Mouse (Mus musculus) right cerebral cortex, postnatal 4 days (tissue): ENCODE results near the gene Itpr2.
"Not testable (repeated sequence)": the region's sequence is repeated elsewhere in the genome, so short reads cannot be mapped to it uniquely, and the experiment has no call there.

ENCODE experiments used
- DNase-seq: peaks from one replicate; pipeline ENCODE4 v3.0.0-alpha.2; 2022

The Itpr2 gene

GRCm38 (mm10) chr6:146502856-146503255, 833 bp upstream of the Itpr2 start:
- no peak for DNase-seq

- DNase-seq = peak; percentile 10
Observed at GRCm38 (mm10) chr6:146501316-146501865, 632 bp downstream of the Itpr2 start.

GRCm38 (mm10) chr6:146500771-146501170, 1.3 kb downstream of the Itpr2 start:
- no peak for DNase-seq

- no peak for DNase-seq
Observed at GRCm38 (mm10) chr6:146500206-146500605, 1.8 kb downstream of the Itpr2 start.

DNA sequence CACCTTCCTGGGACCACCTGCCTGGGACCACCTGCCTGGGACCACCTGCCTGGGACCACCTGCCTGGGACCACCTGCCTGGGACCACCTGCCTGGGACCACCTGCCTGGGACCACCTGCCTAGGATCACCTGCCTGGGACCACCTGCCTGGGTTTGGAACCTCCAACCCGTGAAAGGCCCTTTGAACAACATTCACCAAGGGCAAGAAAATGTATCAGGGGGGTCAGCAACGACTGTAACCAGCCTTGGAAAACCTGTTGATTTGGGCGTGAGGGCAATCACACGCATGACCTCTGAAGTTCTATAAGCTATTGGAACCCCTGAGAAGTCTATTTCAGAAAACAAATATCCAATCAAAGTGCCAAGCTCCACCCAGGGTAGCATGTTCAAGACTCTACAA, 2.5 kb downstream of the Itpr2 start:
- DNase-seq = no peak

DNA sequence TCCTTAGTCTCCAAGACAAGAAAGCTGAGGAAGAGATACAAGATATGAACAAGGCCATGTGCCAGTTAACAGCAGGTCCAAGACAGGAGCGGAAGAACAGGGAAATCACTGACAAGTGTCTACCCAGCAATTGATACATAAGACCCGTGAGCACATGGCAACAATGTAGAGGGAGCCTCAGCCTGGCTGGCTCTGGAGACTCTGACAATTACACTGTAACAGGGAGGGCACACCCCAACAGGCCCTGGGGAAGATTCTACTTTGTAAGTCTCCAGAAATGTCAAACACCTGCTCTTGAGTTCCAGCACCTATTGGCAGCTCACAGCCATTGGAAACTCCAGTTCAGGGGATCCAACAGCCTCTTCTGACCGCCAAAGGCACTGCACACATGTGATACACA, 3.6 kb downstream of the Itpr2 start:
- no peak for DNase-seq

DNA sequence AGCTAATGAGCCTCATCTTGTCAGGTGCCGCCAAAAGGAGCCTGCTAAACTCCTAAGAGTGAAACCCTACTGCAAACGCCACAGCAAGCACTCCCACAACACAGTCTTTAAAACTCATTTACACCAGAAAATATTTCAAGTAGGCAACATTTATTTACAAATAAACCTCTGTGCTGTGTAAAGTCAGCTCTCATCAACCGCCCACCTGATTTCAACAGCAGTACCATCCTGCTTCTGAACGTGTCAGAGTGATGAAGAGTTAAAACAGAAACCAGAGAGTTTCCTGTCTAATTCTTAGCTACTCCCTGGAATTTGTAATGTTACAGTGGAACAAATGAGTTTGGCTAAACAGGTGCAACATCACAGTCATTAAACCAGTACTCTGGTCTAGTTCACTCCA, 4.2 kb downstream of the Itpr2 start:
- DNase-seq = no peak

- no peak for DNase-seq
Observed at GRCm38 (mm10) chr6:146497435-146497834, 4.6 kb downstream of the Itpr2 start.

DNA sequence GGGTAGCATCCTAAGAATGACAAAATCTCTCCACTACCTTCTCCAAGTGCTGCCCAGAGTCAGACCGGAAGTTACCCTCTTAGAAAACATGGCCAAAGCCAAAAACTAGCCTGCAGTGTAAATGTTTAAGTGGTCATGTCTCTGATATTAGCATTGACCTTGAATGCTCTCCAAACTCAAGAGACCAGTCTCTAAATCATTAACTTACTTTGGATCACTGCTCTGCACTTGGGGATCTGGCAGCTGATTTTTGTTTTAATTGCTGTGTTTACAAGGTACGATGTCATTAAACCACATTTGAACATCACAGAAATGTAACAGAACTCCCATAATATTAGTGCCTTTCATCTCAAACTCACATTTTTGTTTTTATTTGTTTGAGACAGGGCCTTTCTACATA, 10.3 kb downstream of the Itpr2 start:
- no peak for DNase-seq

GRCm38 (mm10) chr6:146490416-146490960, 11.5 kb downstream of the Itpr2 start:
- DNase-seq = no peak

- no peak for DNase-seq
Observed at GRCm38 (mm10) chr6:146489841-146490240, 12.2 kb downstream of the Itpr2 start.

DNA sequence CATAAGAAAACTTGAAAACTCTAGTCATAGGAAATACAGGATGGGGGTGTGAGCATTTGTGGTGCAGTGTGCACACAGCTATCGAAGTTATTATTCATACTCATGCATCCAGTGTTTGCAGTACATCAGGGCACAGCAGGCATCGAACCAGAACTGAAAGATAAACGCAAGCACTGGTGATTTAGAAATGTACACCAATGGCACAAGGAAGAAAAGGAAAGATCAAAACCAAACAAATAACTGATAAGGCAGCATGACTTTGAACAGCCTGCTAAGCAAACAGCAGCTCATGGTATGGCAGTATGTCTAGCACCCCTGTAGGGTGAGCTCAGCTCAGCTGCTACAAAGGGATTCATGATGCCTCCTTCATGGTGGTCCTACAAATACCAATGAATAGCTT, 13.3 kb downstream of the Itpr2 start:
- DNase-seq = no peak

DNA sequence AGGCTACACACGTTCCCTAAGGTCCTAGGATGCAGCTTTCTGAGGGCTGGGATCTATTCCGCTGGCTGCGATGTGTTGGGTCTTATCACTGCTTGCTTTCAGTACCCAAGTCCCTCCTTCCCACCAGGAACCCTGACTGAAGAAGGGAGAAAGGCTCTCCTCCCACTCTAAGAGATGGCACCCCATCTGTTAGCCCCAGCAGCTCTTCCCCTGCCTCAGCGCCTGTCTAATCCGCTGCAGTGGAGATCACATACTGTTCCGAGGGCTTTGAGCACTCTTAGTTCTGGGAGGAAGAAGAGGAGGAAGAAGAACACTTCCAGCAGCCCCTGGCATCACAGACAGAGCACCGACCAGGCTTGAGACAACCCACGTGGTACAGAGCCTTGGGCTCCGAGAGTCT, 14.9 kb downstream of the Itpr2 start:
- no peak for DNase-seq

DNA sequence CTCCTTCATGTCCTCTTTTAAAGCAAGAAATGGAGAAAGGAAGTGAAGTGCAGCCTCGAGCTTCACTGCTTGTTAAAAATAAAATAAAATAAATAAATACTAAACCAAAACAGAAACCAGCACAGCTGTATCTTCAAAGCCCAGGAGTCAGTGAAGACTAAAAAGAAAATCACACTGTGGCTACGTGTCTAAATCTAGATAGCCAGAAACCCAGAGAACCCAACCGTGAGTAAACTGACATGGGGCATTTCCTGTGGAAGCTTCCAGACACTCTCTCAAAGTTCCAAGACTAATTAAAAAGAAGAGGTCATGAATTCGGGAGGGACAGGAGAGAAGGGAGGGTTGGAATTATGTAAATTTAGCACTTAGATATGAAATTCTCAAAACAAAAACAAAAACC, 15.9 kb downstream of the Itpr2 start:
- no peak for DNase-seq

DNA sequence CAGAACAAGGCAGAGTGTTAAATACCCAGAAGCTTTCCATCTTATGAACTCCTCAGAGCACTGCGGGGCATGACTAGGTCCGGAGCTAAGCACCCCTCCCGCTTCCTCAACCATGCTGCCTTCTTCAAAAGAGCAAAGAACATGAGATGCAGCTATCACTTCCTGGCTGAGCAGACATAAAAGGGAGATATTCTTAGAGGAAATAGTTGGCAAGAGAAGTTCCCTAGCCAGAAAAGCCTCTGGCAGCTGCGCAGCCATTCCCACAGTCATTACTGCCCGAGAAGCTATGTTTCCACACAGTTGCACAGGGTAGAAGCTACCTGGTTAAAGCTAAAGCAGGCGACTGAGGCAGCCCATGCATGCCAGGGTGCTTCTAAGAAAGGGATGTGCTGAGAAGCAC, 20.6 kb downstream of the Itpr2 start:
- DNase-seq = no peak

DNA sequence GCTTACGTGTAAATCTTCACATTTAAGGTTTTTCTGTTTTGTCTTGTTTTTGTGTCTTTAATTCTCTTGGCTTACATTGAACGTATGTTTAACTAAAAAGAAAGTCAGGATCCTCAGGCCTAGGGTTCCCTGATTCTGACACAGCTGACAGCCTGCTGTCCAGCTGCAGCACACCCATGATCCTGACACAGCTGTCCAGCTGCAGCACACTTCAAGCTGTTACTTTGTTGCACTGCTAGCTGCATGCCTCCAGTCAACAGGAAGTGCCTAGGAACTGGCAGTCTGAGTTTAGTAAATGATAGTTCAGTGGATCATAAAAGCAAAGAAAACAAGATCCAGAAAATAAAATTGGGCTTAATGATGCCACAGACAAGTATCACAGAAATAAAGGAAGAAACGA, 21.1 kb downstream of the Itpr2 start:
- DNase-seq = no peak

GRCm38 (mm10) chr6:146478888-146479683, 22.9 kb downstream of the Itpr2 start:
- DNase-seq = no peak

DNA sequence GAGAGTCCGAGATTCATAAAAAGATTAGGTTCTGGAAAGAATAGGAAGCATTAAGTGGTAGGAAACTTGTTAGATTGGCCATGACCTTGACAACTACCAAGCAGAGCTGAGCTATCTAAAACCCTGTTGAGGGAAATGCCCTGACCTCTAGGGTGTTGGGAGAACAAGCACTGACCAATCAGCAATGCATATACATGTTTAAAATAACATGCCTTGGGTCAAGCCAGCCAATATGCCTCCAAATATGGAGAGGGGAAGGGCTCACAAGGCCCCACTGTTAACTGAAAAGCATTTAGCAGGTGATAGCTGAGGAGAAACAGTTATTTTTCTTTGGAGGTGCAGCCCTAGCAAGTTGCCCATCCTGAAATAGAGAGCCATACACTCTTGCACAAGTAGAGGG, 25.2 kb downstream of the Itpr2 start:
- DNase-seq = no peak

GRCm38 (mm10) chr6:146474166-146474565, 27.9 kb downstream of the Itpr2 start:
- DNase-seq = no peak

DNA sequence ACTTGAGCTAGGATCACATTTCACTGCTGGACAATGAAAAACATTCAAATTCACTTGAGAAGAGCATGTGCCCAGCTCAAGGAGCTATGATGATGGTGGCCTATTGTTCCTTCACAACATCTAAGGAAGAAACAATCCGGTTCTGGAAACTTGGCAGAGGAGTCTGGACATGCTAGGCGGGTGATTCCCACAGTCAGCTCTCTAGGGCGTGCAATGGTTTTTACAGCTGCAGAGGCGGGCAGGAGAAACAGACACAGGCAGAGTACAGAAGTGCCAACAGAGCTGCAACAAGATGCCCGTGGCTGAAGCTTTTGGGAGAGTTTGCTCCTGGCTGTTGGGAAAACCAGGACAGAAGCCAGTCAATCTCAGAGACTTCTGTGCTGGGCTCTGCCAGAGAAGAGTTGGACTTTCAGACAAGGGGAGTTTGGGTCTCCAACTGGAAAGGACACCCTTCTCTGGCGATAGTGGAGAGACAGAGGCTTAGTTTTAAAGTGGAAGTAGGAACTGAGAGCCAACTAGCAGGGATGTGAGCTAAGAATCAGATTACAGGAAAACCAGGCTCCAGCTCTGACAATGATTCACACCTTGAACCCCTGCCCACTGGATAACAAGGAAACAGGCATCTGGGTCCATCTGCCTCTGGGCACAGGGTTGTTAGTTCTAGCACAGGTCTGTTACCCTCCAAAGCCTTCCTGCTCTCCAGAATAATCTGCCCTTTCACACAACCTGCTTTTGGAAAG, 28.6 kb downstream of the Itpr2 start:
- no peak for DNase-seq

DNA sequence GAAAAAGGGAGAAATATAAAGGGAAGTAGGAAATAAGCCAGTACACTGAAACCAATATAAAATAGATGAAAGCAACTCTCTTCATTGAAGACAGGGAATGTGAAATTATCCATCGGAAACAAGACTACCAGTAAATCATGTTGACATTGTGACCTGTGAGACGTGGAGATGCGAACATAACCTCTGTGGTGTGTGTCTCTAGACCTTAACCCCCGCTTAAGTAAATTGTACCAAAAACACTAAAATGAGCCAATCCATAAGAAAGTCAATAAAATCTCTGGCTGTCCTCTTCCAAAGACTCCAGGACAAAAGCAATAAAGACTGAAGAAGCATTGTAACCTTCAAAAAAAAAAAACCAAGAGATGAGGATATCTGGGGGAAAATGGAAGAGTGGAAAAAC, 31.6 kb downstream of the Itpr2 start:
- DNase-seq = no peak

DNA sequence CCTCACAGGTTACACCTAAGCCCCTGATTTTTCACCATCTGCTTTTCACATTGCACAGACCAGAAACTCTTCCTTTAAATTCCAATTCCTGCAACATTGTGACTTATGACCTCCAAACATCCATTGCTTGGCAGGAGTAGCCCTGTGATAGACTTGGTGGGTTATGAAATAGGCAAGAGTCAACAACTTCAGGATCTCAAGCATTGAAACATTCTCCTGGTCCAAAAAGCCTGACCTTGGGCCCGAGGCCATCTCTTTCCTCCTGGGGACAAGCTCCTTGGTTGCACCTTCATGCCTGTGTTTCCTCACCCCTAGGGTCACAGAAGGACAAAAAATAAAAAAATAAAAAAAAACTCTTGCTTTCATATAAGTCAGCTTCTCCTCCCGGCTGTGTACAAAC, 32.1 kb downstream of the Itpr2 start:
- no peak for DNase-seq

GRCm38 (mm10) chr6:146468361-146468760, 33.7 kb downstream of the Itpr2 start:
- DNase-seq = no peak

- not testable (repeated sequence) for DNase-seq
Observed at GRCm38 (mm10) chr6:146464645-146465042, 37.4 kb downstream of the Itpr2 start.
